Mouse (Mus musculus) stomach, postnatal 0 days (tissue): ENCODE measurements at regions not wholly inside any gene's neighbourhood (a gene's known extent, or its start where the extent isn't known, plus 50 kb on each side); places are given as distances from the start of the nearest gene placed in this dataset.

Source experiments
- CTCF ChIP-seq: IDR thresholded peaks from 2 replicates; pipeline ENCODE4 v1.5.1; 2016; ENCODE audit warnings: antibody characterized with exemption, low read depth, mild to moderate bottlenecking, moderate library complexity
- EP300 ChIP-seq: optimal IDR thresholded peaks from 2 replicates; pipeline ENCODE3; 2016; ENCODE audit warnings: antibody characterized with exemption

DNA sequence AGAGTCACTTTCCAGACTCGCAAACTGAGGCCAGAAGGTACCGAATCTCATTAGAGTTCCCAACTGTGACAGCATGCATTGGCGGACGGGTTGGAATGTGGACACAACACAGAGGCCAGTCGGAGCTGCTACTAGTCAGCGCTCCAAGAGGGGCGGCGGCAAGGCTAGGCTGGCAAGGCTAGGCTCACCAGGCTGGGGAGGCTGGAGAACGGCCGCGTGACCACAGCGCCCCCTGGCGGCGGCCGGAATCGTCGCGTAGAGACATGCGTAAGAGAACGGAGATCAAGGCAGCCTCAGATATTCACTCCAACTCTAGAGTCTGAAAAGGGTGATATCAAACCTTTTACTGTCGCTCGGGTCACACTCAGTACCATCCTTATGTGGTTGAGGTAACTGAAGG, 72.8 kb upstream of the Cdh5 start:
- peak; percentile 99 for TF ChIP-seq CTCF
- no peak for TF ChIP-seq EP300
